Mouse (Mus musculus): ENCODE measurements around the gene Cip2a. TPM values are rescaled to one million over a fixed set of nuclear protein-coding genes. Genes with fewer than 3 reads are reported as not detected.

Gene Cip2a
- total RNA-seq, 2 experiments from 2014 or later, result 52.9 to 82.4 TPM

Other genes starting within 250 kb of the Cip2a start
- not detected in 2 replicates for gene Trat1, start 222.2 kb upstream of the Cip2a start, total RNA-seq (2014; fragmentation: Nextera tagmentation)
- gene Trat1, start 222.2 kb upstream of the Cip2a start, total RNA-seq (2017), result 0.31 TPM in 1 of 2 replicates, not detected in the other
- gene Retnlb, start 177.3 kb upstream of the Cip2a start, total RNA-seq (2014; fragmentation: Nextera tagmentation), result not detected in 2 replicates
- not detected in 2 replicates for gene Retnlb, start 177.3 kb upstream of the Cip2a start, total RNA-seq (2017)
- gene Retnla, start 151.6 kb upstream of the Cip2a start, total RNA-seq (2014; fragmentation: Nextera tagmentation), result not detected in 2 replicates
- gene Retnla, start 151.6 kb upstream of the Cip2a start, total RNA-seq (2017), result not detected in 2 replicates
- gene Retnlg, start 121.6 kb upstream of the Cip2a start, total RNA-seq (2014; fragmentation: Nextera tagmentation), result 26.8 TPM in 1 of 2 replicates, not detected in the other
- 38.3 and 48.3 TPM in 2 replicates for gene Retnlg, start 121.6 kb upstream of the Cip2a start, total RNA-seq (2017)
- 28.6 and 31.5 TPM in 2 replicates for gene Dzip3, start within 50 bp of the Cip2a start, total RNA-seq (2014; fragmentation: Nextera tagmentation)
- 21.8 and 40.1 TPM in 2 replicates for gene Dzip3, start within 50 bp of the Cip2a start, total RNA-seq (2017)
- not detected in 2 replicates for gene Myh15, start 63.3 kb downstream of the Cip2a start, total RNA-seq (2014; fragmentation: Nextera tagmentation)
- not detected in 2 replicates for gene Myh15, start 63.3 kb downstream of the Cip2a start, total RNA-seq (2017)